Mouse (Mus musculus): Measurements from ENCODE around the gene Rgsl1. TPM values are rescaled to one million over a fixed set of nuclear protein-coding genes. Genes with fewer than 3 reads are reported as not detected.

Rgsl1 gene
- polyA plus RNA-seq, 1 experiment from 2014 or later: not detected

GRCm38 (mm10) chr1:153733181-153733580 is 110.8 kb downstream of the Rgsl1 start:
- no peaks in the 10 kb centered on the region for H3K36me3 ChIP-seq (ENCODE audit: control insufficient read depth, insufficient read depth, low read length)
- 32% methylated on average over 8 of the region's 9 CpGs for WGBS
- DNase-seq (ENCODE audit: low spot score) (peak; percentile 67), ATAC-seq (replicated peaks; ENCODE audit: low FRiP score) (peak; percentile 60)
- no peak overlapping the region for H3K4me2 ChIP-seq (ENCODE audit: low read depth, low read length, severe bottlenecking)
- H3K9me3 ChIP-seq (ENCODE audit: control insufficient read depth, low read length): no peaks in the 10 kb centered on the region
- H3K4me3 ChIP-seq (ENCODE audit: low read depth, low read length): no peak overlapping the region
- H3K27ac ChIP-seq (ENCODE audit: low read depth, low read length): no peak overlapping the region
- H3K4me1 ChIP-seq (replicated peaks; ENCODE audit: control insufficient read depth, insufficient read depth, low read length): peaks cover 11% of the 10 kb centered on the region
- no peak overlapping the region for H3K9ac ChIP-seq (ENCODE audit: low read length)
- H3K27me3 ChIP-seq (ENCODE audit: control insufficient read depth, insufficient read depth, low read length): no peaks in the 10 kb centered on the region

- no peak overlapping the region for H3K27ac ChIP-seq (ENCODE audit: low read depth, low read length)
- H3K4me3 ChIP-seq (ENCODE audit: low read depth, low read length): no peak overlapping the region
- H3K9me3 ChIP-seq (ENCODE audit: control insufficient read depth, low read length): no peaks in the 10 kb centered on the region
- DNase-seq (ENCODE audit: low spot score) (no peak), ATAC-seq (replicated peaks; ENCODE audit: low FRiP score) (no peak)
- no peaks in the 10 kb centered on the region for H3K36me3 ChIP-seq (ENCODE audit: control insufficient read depth, insufficient read depth, low read length)
- no peaks in the 10 kb centered on the region for H3K4me1 ChIP-seq (replicated peaks; ENCODE audit: control insufficient read depth, insufficient read depth, low read length)
- no peak overlapping the region for H3K4me2 ChIP-seq (ENCODE audit: low read depth, low read length, severe bottlenecking)
- H3K9ac ChIP-seq (ENCODE audit: low read length): no peak overlapping the region
- no peaks in the 10 kb centered on the region for H3K27me3 ChIP-seq (ENCODE audit: control insufficient read depth, insufficient read depth, low read length)
- 65% methylated on average over 3 of the region's 3 CpGs for WGBS
Measured at GRCm38 (mm10) chr1:153730671-153731070, 113.3 kb downstream of the Rgsl1 start.

DNA sequence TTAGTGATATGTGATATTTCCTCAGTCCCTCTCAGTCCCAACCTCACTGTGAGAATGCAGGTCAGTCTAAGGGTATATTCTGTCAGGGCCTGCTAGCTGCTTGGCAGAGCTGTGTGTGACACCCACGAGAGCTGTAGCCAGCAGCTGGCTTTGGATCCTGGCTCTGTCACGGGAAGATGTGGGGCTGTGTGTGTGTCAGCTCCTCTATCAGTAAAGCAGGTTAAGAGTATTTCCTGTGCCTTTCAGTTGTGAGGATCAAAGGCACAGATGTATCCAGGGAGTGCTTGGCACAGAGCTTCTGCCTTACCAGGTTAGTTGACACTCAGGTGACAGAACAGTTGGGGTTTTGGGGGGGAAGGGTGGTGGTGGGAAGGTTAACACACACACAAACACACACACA is 114.1 kb downstream of the Rgsl1 start:
- no peak for ATAC-seq (replicated peaks; ENCODE audit: low FRiP score)
- no peaks in the 10 kb centered on the region for H3K4me1 ChIP-seq (replicated peaks; ENCODE audit: control insufficient read depth, insufficient read depth, low read length)
- WGBS: 76% methylated on average over 2 of the region's 2 CpGs

More for the DNA sequence above, 114.1 kb downstream of the Rgsl1 start:
- no peak overlapping the region for H3K4me2 ChIP-seq (ENCODE audit: low read depth, low read length, severe bottlenecking)
- no peak for DNase-seq (ENCODE audit: low spot score)
- no peak overlapping the region for H3K9ac ChIP-seq (ENCODE audit: low read length)
- no peak overlapping the region for H3K27ac ChIP-seq (ENCODE audit: low read depth, low read length)
- no peak overlapping the region for H3K4me3 ChIP-seq (ENCODE audit: low read depth, low read length)
- no peaks in the 10 kb centered on the region for H3K9me3 ChIP-seq (ENCODE audit: control insufficient read depth, low read length)
- no peaks in the 10 kb centered on the region for H3K36me3 ChIP-seq (ENCODE audit: control insufficient read depth, insufficient read depth, low read length)
- no peaks in the 10 kb centered on the region for H3K27me3 ChIP-seq (ENCODE audit: control insufficient read depth, insufficient read depth, low read length)

Other genes with a start within 250 kb of the Rgsl1 start
- 12.1 and 12.2 TPM in 2 replicates for gene Rgs8, start 191.1 kb downstream of the Rgsl1 start, polyA plus RNA-seq (2014; fragmentation: Nextera tagmentation; extraction: Ambion mirVana)
- gene Rgs16, start 103.8 kb downstream of the Rgsl1 start, polyA plus RNA-seq (2014; fragmentation: Nextera tagmentation; extraction: Ambion mirVana): 24.3 and 25.3 TPM in 2 replicates
- 19.3 and 19.5 TPM in 2 replicates for gene Rnasel, start 94.7 kb downstream of the Rgsl1 start, polyA plus RNA-seq (2014; fragmentation: Nextera tagmentation; extraction: Ambion mirVana)
- gene Teddm1b, start 30.2 kb upstream of the Rgsl1 start, polyA plus RNA-seq (2014; fragmentation: Nextera tagmentation; extraction: Ambion mirVana): 0.40 and 0.56 TPM in 2 replicates
- not detected in 2 replicates for gene Teddm1a, start 47.6 kb upstream of the Rgsl1 start, polyA plus RNA-seq (2014; fragmentation: Nextera tagmentation; extraction: Ambion mirVana)
- gene Glul, start 55.8 kb upstream of the Rgsl1 start, polyA plus RNA-seq (2014; fragmentation: Nextera tagmentation; extraction: Ambion mirVana): 114 TPM in 2 replicates
- gene Teddm2, start 56.1 kb upstream of the Rgsl1 start, polyA plus RNA-seq (2014; fragmentation: Nextera tagmentation; extraction: Ambion mirVana): 0.40 and 0.45 TPM in 2 replicates

Measured in forebrain, embryonic 11.5 days (tissue).